Mouse (Mus musculus) C2C12 (cell line): ENCODE measurements around the gene Myl4. TPM values are rescaled to one million over a fixed set of nuclear protein-coding genes. Genes with fewer than 3 reads are reported as not detected.

Source experiments
- H3K27me3 ChIP-seq: one replicate; pipeline ENCODE4 v1.6.1; 2011; ENCODE audit not compliant: control insufficient read depth, insufficient read depth, insufficient read length
- H3K36me3 ChIP-seq: one replicate; pipeline ENCODE4 v1.6.1; 2011; ENCODE audit not compliant: control insufficient read depth, insufficient read depth
- H3K4me3 ChIP-seq: one replicate; pipeline ENCODE4 v1.5.1; 2011; ENCODE audit warnings: mild to moderate bottlenecking, control low read depth; ENCODE audit not compliant: poor library complexity, insufficient read depth, severe bottlenecking
- H3K79me2 ChIP-seq: one replicate; pipeline ENCODE4 v1.6.1; 2011; ENCODE audit not compliant: control insufficient read depth, insufficient read depth
- H3K79me3 ChIP-seq: one replicate; pipeline ENCODE4 v1.6.1; 2011; ENCODE audit warnings: low read depth, control low read depth
- H3ac ChIP-seq: one replicate; pipeline ENCODE3; 2011; ENCODE audit warnings: low read depth; ENCODE audit not compliant: control insufficient read depth, insufficient read length
- CEBPB ChIP-seq: IDR thresholded peaks from one replicate; pipeline ENCODE4 v1.6.1; 2011; ENCODE audit warnings: low read depth, mild to moderate bottlenecking, control low read depth, moderate library complexity
- CTCF ChIP-seq: IDR thresholded peaks from one replicate; pipeline ENCODE4 v1.5.1; 2011; ENCODE audit not compliant: control insufficient read depth, insufficient read depth, insufficient read length
- FOSL1 ChIP-seq: IDR thresholded peaks from one replicate; pipeline ENCODE4 v1.8.0; 2011; ENCODE audit warnings: mild to moderate bottlenecking, low read length; ENCODE audit not compliant: poor library complexity, insufficient read depth, severe bottlenecking
- MAX ChIP-seq: IDR thresholded peaks from one replicate; pipeline ENCODE4 v1.6.1; 2011; ENCODE audit warnings: mild to moderate bottlenecking, control low read depth
- MYOD1 ChIP-seq: IDR thresholded peaks from one replicate; pipeline ENCODE4 v1.6.1; 2011; ENCODE audit warnings: low read depth; ENCODE audit not compliant: control insufficient read depth, insufficient read length
- MYOG ChIP-seq: IDR thresholded peaks from one replicate; pipeline ENCODE4 v1.6.1; 2011; ENCODE audit not compliant: control insufficient read depth, insufficient read length; ENCODE audit errors: extremely low read depth
- USF1 ChIP-seq: IDR thresholded peaks from one replicate; pipeline ENCODE4 v1.6.1; 2011; ENCODE audit warnings: low read depth, mild to moderate bottlenecking, control low read depth, moderate library complexity
- polyA plus RNA-seq: library from polyadenylated mRNA; unstranded; fragments of >200 nt; fragmentation: generic; extraction: Trizol; gene quantifications from one replicate; pipeline ENCODE4 v1.2.1, GENCODE M21; 2012; ENCODE audit warnings: missing spikeins

The Myl4 gene
- polyA plus RNA-seq, 1 experiment, result 4.2 TPM

- Histone ChIP-seq H3K4me3 (no peak overlapping the region), H3K36me3 (no peaks in the 10 kb centered on the region), H3ac (no peak overlapping the region), H3K27me3 (no peaks in the 10 kb centered on the region), H3K79me3 (no peaks in the 10 kb centered on the region), H3K79me2 (no peaks in the 10 kb centered on the region)
- TF ChIP-seq CTCF, result no peak
- no peak for TF ChIP-seq MYOG
- TF ChIP-seq MYOD1, result no peak
- TF ChIP-seq CEBPB, result no peak
- no peak for TF ChIP-seq FOSL1
- TF ChIP-seq USF1, result no peak
- no peak for TF ChIP-seq MAX
Measured at GRCm38 (mm10) chr11:104572091-104572490, 21.6 kb downstream of the Myl4 start.

GRCm38 (mm10) chr11:104572566-104572965 is 22.1 kb downstream of the Myl4 start:
- no peaks in the 10 kb centered on the region for H3K36me3 ChIP-seq
- no peak overlapping the region for H3K4me3 ChIP-seq
- no peaks in the 10 kb centered on the region for H3K27me3 ChIP-seq
- no peaks in the 10 kb centered on the region for H3K79me2 ChIP-seq
- H3K79me3 ChIP-seq, result no peaks in the 10 kb centered on the region
- H3ac ChIP-seq, result no peak overlapping the region
- no peak for TF ChIP-seq CTCF
- TF ChIP-seq USF1, result no peak
- no peak for TF ChIP-seq FOSL1
- TF ChIP-seq CEBPB, result no peak
- no peak for TF ChIP-seq MYOG
- no peak for TF ChIP-seq MAX
- TF ChIP-seq MYOD1, result no peak

DNA sequence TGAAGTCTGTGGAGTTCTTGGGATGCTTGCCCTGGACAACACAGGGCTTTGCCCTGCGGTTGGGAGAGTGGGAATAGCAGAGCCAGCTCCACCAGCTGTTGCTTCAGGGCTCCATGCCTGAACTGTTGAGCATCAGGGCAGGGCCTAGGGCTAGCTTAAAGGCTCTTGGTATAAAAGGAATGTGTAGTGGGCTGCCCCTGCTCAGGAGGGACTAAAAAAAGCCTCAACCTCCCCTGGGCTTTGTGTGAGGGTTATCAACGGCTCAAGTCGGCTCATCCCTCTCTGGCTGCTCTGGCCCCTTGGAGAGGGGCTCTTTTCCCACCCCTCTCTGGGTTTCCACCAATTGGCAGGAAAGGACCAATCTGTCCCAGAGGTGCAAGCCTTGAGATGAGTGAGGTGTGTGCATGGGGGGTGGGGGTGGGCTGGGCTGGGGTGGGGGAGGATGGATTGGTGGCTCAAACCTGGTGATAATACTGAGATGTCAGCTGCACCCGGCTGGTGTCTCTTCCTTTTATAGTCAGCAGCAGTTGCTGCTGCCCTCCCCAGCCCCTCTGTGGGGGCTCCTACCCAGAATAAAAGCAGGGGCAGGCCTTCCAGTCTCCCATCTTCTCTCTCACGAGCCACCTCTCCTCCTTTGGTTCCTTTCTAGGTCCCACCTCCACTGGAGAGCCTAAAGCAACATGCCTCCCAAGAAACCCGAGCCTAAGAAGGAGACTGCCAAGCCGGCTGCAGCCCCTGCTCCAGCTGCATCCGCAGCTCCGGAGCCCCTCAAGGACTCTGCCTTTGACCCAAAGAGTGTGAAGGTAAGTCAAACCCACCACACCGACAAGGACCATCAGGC is 26.5 kb downstream of the Myl4 start:
- H3ac ChIP-seq, result no peak overlapping the region
- H3K4me3 ChIP-seq, result no peak overlapping the region
- no peaks in the 10 kb centered on the region for H3K27me3 ChIP-seq
- H3K36me3 ChIP-seq, result no peaks in the 10 kb centered on the region
- H3K79me3 ChIP-seq, result no peaks in the 10 kb centered on the region
- no peaks in the 10 kb centered on the region for H3K79me2 ChIP-seq
- TF ChIP-seq CEBPB (no peak), MYOD1 (no peak), MAX (no peak), FOSL1 (no peak), CTCF (no peak), USF1 (no peak), MYOG (no peak)

DNA sequence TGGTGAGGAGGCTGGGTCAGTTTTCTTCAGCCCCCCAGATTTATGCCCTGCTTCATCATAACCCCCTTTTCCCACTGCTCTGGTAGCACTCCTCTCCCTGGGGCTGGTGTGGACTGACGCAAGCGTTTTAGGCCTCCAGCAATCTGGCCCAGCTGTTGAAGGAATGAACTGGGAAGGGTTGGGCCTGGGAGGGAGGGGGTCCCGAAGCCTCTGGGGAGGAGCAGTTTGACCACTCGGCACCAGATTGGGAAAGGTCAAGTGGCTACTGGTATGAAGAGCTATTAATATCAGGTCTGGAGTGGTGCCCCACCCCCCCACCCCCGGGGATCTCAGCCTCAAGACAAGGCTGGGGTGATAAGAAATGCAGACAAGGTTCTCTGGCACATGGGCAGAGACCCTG is 27.6 kb downstream of the Myl4 start:
- H3ac ChIP-seq, result no peak overlapping the region
- H3K79me2 ChIP-seq, result no peaks in the 10 kb centered on the region
- TF ChIP-seq MAX (no peak), FOSL1 (no peak), CTCF (no peak), USF1 (no peak), CEBPB (no peak), MYOD1 (no peak), MYOG (no peak)
- no peaks in the 10 kb centered on the region for H3K27me3 ChIP-seq
- H3K79me3 ChIP-seq, result no peaks in the 10 kb centered on the region
- no peaks in the 10 kb centered on the region for H3K36me3 ChIP-seq
- H3K4me3 ChIP-seq, result no peak overlapping the region

DNA sequence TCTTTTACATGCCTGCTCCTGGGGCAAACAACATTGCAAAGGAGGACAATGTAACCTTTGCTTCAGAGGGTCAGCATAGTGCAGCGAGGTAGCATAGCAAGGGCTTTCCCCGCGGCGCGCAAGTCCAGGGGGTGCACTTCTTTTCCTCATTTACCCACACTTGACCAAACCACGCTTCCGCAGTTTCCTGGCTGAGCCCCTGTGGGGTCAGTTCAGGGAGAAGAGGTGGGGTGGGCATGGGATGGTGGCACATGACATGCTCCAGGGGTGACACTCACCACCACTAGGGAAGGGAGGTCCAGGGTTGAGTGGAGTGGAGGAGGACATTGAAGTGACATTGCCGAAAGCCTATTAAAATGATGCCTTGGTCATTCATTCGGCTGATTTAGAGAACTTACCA is 28.6 kb downstream of the Myl4 start:
- Histone ChIP-seq H3K79me2 (no peaks in the 10 kb centered on the region), H3K79me3 (no peaks in the 10 kb centered on the region), H3K27me3 (no peaks in the 10 kb centered on the region), H3K4me3 (no peak overlapping the region), H3K36me3 (no peaks in the 10 kb centered on the region), H3ac (no peak overlapping the region)
- TF ChIP-seq MAX, result no peak
- TF ChIP-seq CEBPB, result no peak
- TF ChIP-seq MYOG, result no peak
- no peak for TF ChIP-seq FOSL1
- no peak for TF ChIP-seq CTCF
- TF ChIP-seq USF1, result no peak
- TF ChIP-seq MYOD1, result no peak

DNA sequence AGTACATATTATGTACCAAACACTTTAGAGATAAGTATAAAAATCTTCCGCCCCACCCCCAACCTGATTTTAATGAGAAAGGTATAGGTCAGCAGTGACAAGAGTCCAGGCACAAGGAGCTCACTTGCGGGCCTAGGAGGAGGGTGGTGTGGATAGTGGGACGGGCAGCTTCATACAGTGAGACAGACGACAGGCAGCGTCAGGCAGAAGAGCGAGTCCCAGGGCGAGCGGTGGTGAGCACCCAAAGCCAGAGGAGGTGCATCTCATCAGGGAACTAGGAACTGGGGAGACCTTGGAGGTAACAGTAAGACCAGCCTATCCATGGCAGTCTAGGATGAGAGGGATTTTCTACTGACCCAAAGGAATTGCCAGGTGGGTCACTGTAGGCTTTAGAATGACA is 29.1 kb downstream of the Myl4 start:
- H3K27me3 ChIP-seq, result no peaks in the 10 kb centered on the region
- TF ChIP-seq MAX (no peak), MYOD1 (no peak), USF1 (no peak), CEBPB (no peak), CTCF (no peak), FOSL1 (no peak), MYOG (no peak)
- no peaks in the 10 kb centered on the region for H3K79me2 ChIP-seq
- H3K4me3 ChIP-seq, result no peak overlapping the region
- no peak overlapping the region for H3ac ChIP-seq
- H3K79me3 ChIP-seq, result no peaks in the 10 kb centered on the region
- H3K36me3 ChIP-seq, result no peaks in the 10 kb centered on the region
